Mouse (Mus musculus): ENCODE results near the gene Tjp3.

GRCm38 (mm10) chr10:81284189-81284588 lies 7.2 kb downstream of the Tjp3 start:
- TF ChIP-seq CTCF (IDR thresholded peaks at IDR 0.05; ENCODE audit: borderline replicate concordance, extremely low read depth, insufficient read depth, insufficient read length): no peak
- TF ChIP-seq POLR2A (IDR thresholded peaks at IDR 0.05; ENCODE audit: borderline replicate concordance, extremely low read depth, insufficient read depth, insufficient read length, poor library complexity, severe bottlenecking): no peak

Measured in brain, embryonic 14.5 days (tissue).